Mouse (Mus musculus) kidney, postnatal 25 days (tissue): ENCODE results near the gene Plce1.

ENCODE experiments used
- DNase-seq, 2 experiments: peaks; one replicate each; pipeline ENCODE4 v3.0.0; 2021; ENCODE audit warnings: mixed read lengths in 2 of 2

The Plce1 gene

GRCm38 (mm10) chr19:38745810-38746491 lies 265.0 kb downstream of the Plce1 start:
- no peak for DNase-seq

GRCm38 (mm10) chr19:38746492-38747014 lies 265.6 kb downstream of the Plce1 start:
- DNase-seq, result no peak

- DNase-seq, result no peak
Measured at GRCm38 (mm10) chr19:38750192-38750591, 269.3 kb downstream of the Plce1 start.

GRCm38 (mm10) chr19:38757161-38757560 lies 276.3 kb downstream of the Plce1 start:
- DNase-seq, result no peak

GRCm38 (mm10) chr19:38758056-38758455 lies 277.1 kb downstream of the Plce1 start:
- no peak for DNase-seq

GRCm38 (mm10) chr19:38758685-38759472 lies 278.0 kb downstream of the Plce1 start:
- DNase-seq, result no peak

GRCm38 (mm10) chr19:38760441-38760840 lies 279.5 kb downstream of the Plce1 start:
- no peak for DNase-seq

- no peak for DNase-seq
Measured at GRCm38 (mm10) chr19:38766306-38766705, 285.4 kb downstream of the Plce1 start.

- DNase-seq, result peak; percentile 47 to 79
Measured at GRCm38 (mm10) chr19:38775548-38775947, 294.6 kb downstream of the Plce1 start.

GRCm38 (mm10) chr19:38778805-38779204 lies 297.9 kb downstream of the Plce1 start:
- no peak for DNase-seq

- no peak for DNase-seq
Measured at GRCm38 (mm10) chr19:38783542-38783941, 302.6 kb downstream of the Plce1 start.

- no peak for DNase-seq
Measured at GRCm38 (mm10) chr19:38787756-38788155, 306.8 kb downstream of the Plce1 start.

GRCm38 (mm10) chr19:38793563-38794045 lies 312.7 kb downstream of the Plce1 start:
- DNase-seq, result no peak

- no peak for DNase-seq
Measured at GRCm38 (mm10) chr19:38796546-38796945, 315.6 kb downstream of the Plce1 start.

- no peak for DNase-seq
Measured at GRCm38 (mm10) chr19:38798291-38798690, 317.4 kb downstream of the Plce1 start.

GRCm38 (mm10) chr19:38798801-38799200 lies 317.9 kb downstream of the Plce1 start:
- DNase-seq, result no peak

- no peak for DNase-seq
Measured at GRCm38 (mm10) chr19:38818191-38818590, 337.3 kb downstream of the Plce1 start.

- peak; percentile 93 to 95 for DNase-seq
Measured at GRCm38 (mm10) chr19:38818766-38819426, 338.0 kb downstream of the Plce1 start, which contains the start of gene Noc3l. Gene Noc3l, minus strand, starts transcription at chr19:38819237.

- no peak for DNase-seq
Measured at GRCm38 (mm10) chr19:38819427-38819802, 338.5 kb downstream of the Plce1 start.

- no peak for DNase-seq
Measured at GRCm38 (mm10) chr19:38820186-38820804, 339.4 kb downstream of the Plce1 start.

GRCm38 (mm10) chr19:38833224-38833623 lies 352.3 kb downstream of the Plce1 start:
- no peak for DNase-seq
